Mouse (Mus musculus): Measurements from ENCODE around the gene Rilpl1.

- TF ChIP-seq CTCF (IDR thresholded peaks at IDR 0.05; ENCODE audit: control insufficient read depth, insufficient read depth, insufficient read length): no peak
- no peak for TF ChIP-seq MYOD1 (IDR thresholded peaks at IDR 0.05; ENCODE audit: control insufficient read depth, insufficient read length, low read depth)
Measured at GRCm38 (mm10) chr5:124501541-124501940, 29.6 kb downstream of the Rilpl1 start.

Data from C2C12 (cell line).